Mouse (Mus musculus) MEL (cell line): Measurements from ENCODE around the gene Plekhg6. TPM values are rescaled to one million over a fixed set of nuclear protein-coding genes. Genes with fewer than 3 reads are reported as not detected.

ENCODE experiments used
- DNase-seq: peaks from one replicate; pipeline ENCODE4 v3.0.0; 2011; ENCODE audit warnings: low read depth, low spot score
- H3K27ac ChIP-seq: 2 replicates; pipeline ENCODE4 v1.5.1; 2012; ENCODE audit warnings: low read depth, mild to moderate bottlenecking, control low read depth, low read length, moderate library complexity; ENCODE audit not compliant: control insufficient read depth
- H3K27me3 ChIP-seq, 2 experiments: fragments of 150-350 bp in 1 of 2; sonication (generic) in 1 of 2; 2 replicates each; pipeline ENCODE4 v1.6.1; 2012; ENCODE audit warnings: low read length in 2 of 2, mild to moderate bottlenecking in 2 of 2, improper control_type of control experiment in 1 of 2, moderate library complexity in 1 of 2; ENCODE audit not compliant: insufficient read depth in 2 of 2, control insufficient read depth in 1 of 2
- H3K36me3 ChIP-seq, 2 experiments: 2 replicates each; pipeline ENCODE4 v1.6.1; 2012 to 2014; ENCODE audit warnings: low read length in 2 of 2, improper control_type of control experiment in 1 of 2, inconsistent platforms in 1 of 2, mild to moderate bottlenecking in 1 of 2; ENCODE audit not compliant: insufficient read depth in 2 of 2, control insufficient read depth in 1 of 2
- H3K4me1 ChIP-seq, 2 experiments: fragments of 150-350 bp in 1 of 2; sonication (generic) in 1 of 2; 2 replicates each; pipeline ENCODE4 v1.6.1; 2012; ENCODE audit warnings: low read length in 2 of 2, improper control_type of control experiment in 1 of 2, mild to moderate bottlenecking in 1 of 2; ENCODE audit not compliant: insufficient read depth in 2 of 2, control insufficient read depth in 1 of 2
- H3K4me3 ChIP-seq, 2 experiments: fragments of 150-350 bp in 1 of 2; sonication (generic) in 1 of 2; 2 replicates each; pipeline ENCODE4 v1.5.1; 2012; ENCODE audit warnings: low read depth in 2 of 2, low read length in 2 of 2, mild to moderate bottlenecking in 2 of 2, moderate library complexity in 2 of 2, control low read depth in 1 of 2, improper control_type of control experiment in 1 of 2; ENCODE audit not compliant: control insufficient read depth in 1 of 2, insufficient read depth in 1 of 2
- H3K79me2 ChIP-seq: 2 replicates; pipeline ENCODE4 v1.6.1; 2012; ENCODE audit warnings: mild to moderate bottlenecking, low read length, moderate library complexity; ENCODE audit not compliant: control insufficient read depth, poor library complexity, insufficient read depth
- H3K9ac ChIP-seq: 2 replicates; pipeline ENCODE4 v1.6.1; 2012; ENCODE audit warnings: low read depth, mild to moderate bottlenecking, control low read depth, low read length, moderate library complexity; ENCODE audit not compliant: control insufficient read depth, poor library complexity, severe bottlenecking
- H3K9me3 ChIP-seq: fragments of 150-350 bp; sonication (generic); replicated peaks from 2 replicates; pipeline ENCODE4 v1.6.1; 2012; ENCODE audit warnings: mild to moderate bottlenecking, low read length, improper control_type of control experiment, moderate library complexity; ENCODE audit not compliant: insufficient read depth
- BHLHE40 ChIP-seq: IDR thresholded peaks from 2 replicates; pipeline ENCODE4 v1.6.1; 2012; ENCODE audit warnings: low read depth, mild to moderate bottlenecking, inconsistent platforms, low read length, improper control_type of control experiment, borderline replicate concordance
- CHD1 ChIP-seq: IDR thresholded peaks from 2 replicates; pipeline ENCODE4 v1.6.1; 2012; ENCODE audit warnings: low read depth, mild to moderate bottlenecking, inconsistent platforms, low read length, improper control_type of control experiment
- CTCF ChIP-seq, 3 experiments: IDR thresholded peaks in 2 of 3; conservative IDR thresholded peaks in 1 of 3; 2 replicates each; pipeline ENCODE4 v1.5.1; 2011 to 2012; ENCODE audit warnings: low read length in 3 of 3, low read depth in 2 of 3, mild to moderate bottlenecking in 2 of 3, improper control_type of control experiment in 1 of 3, inconsistent platforms in 1 of 3, mixed read lengths in 1 of 3, moderate library complexity in 1 of 3; ENCODE audit not compliant: control insufficient read depth in 1 of 3, insufficient read depth in 1 of 3, poor library complexity in 1 of 3, severe bottlenecking in 1 of 3
- E2F4 ChIP-seq: IDR thresholded peaks from 2 replicates; pipeline ENCODE4 v1.6.1; 2011; ENCODE audit warnings: low read depth, low read length, improper control_type of control experiment, borderline replicate concordance
- ELF1 ChIP-seq: IDR thresholded peaks from 2 replicates; pipeline ENCODE4 v1.6.1; 2014; ENCODE audit warnings: low read depth, mild to moderate bottlenecking, inconsistent platforms, low read length, improper control_type of control experiment, moderate library complexity
- GABPA ChIP-seq: IDR thresholded peaks from 2 replicates; pipeline ENCODE4 v1.6.1; 2012; ENCODE audit warnings: low read depth, mild to moderate bottlenecking, inconsistent platforms, low read length, improper control_type of control experiment, moderate library complexity
- MYC ChIP-seq: IDR thresholded peaks from 2 replicates; pipeline ENCODE4 v1.6.1; 2011; ENCODE audit warnings: low read depth, mild to moderate bottlenecking, low read length, improper control_type of control experiment, moderate library complexity
- NELFE ChIP-seq: IDR thresholded peaks from 2 replicates; pipeline ENCODE4 v1.6.1; 2011; ENCODE audit warnings: low read depth, low read length, improper control_type of control experiment
- NRF1 ChIP-seq: IDR thresholded peaks from 2 replicates; pipeline ENCODE4 v1.6.1; 2014; ENCODE audit warnings: low read depth, mild to moderate bottlenecking, inconsistent platforms, low read length, improper control_type of control experiment, moderate library complexity; ENCODE audit not compliant: poor library complexity, insufficient read depth, severe bottlenecking
- POLR2AphosphoS5 ChIP-seq: IDR thresholded peaks from 2 replicates; pipeline ENCODE4 v1.6.1; 2012; ENCODE audit warnings: low read depth, borderline replicate concordance, mild to moderate bottlenecking, inconsistent platforms, low read length, moderate library complexity, mixed read lengths
- SMC3 ChIP-seq: IDR thresholded peaks from 2 replicates; pipeline ENCODE4 v1.6.1; 2011; ENCODE audit warnings: low read depth, low read length, improper control_type of control experiment
- TCF12 ChIP-seq: IDR thresholded peaks from 2 replicates; pipeline ENCODE4 v1.6.1; 2014; ENCODE audit warnings: low read depth, mild to moderate bottlenecking, inconsistent platforms, low read length, improper control_type of control experiment, moderate library complexity
- ZC3H11A ChIP-seq: IDR thresholded peaks from 2 replicates; pipeline ENCODE4 v1.6.1; 2012; ENCODE audit warnings: low read depth, mild to moderate bottlenecking, inconsistent platforms, low read length, improper control_type of control experiment
- ZMIZ1 ChIP-seq: IDR thresholded peaks from 2 replicates; pipeline ENCODE4 v1.6.1; 2012; ENCODE audit warnings: low read depth, mild to moderate bottlenecking, inconsistent platforms, low read length, improper control_type of control experiment, moderate library complexity
- polyA plus RNA-seq, 2 experiments: library from polyadenylated mRNA; stranded (reverse) in 1 of 2; unstranded in 1 of 2; fragments of >175 nt in 1 of 2; fragments of >200 nt in 1 of 2; gene quantifications; 2 replicates each; pipeline versions ENCODE4 v1.2.1 to v1.2.4; 2012; ENCODE audit warnings: low replicate concordance in 2 of 2, low read depth in 1 of 2; ENCODE audit not compliant: insufficient read length in 2 of 2, insufficient read depth in 1 of 2, missing spikeins in 1 of 2
- total RNA-seq: library from RNA; depleted of rRNA; stranded (reverse); fragments of 300-350 nt; gene quantifications from 2 replicates; pipeline ENCODE4 v1.2.3, GENCODE M21; 2012

Plekhg6 gene
- total and polyA plus RNA-seq, 3 experiments = 0.13 TPM; not detected in 2

DNA sequence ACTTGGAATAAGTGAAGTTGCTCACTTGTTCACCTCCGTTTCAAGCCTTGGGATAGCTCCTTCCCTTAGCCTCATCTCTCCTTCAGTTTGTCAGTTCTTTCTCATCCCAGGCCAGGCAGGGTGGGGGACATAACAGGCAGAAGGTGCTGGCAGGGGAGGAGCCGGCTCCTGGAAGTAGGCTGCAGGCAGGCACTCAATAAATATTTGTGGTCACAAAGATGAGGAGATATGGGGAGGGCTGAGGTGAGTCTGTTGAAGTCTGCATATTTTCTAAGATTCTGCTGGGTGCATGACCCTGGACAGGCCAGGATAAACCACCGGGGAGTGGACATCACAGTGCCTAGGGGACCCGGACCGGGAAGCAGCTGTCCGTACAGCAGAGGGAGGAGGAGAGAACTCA, 57.0 kb downstream of the Plekhg6 start:
- H3K27ac ChIP-seq = no peak overlapping the region
- no peaks in the 10 kb centered on the region for H3K36me3 ChIP-seq
- no peaks in the 10 kb centered on the region for H3K4me1 ChIP-seq
- H3K9ac ChIP-seq = no peak overlapping the region
- no peaks in the 10 kb centered on the region for H3K79me2 ChIP-seq
- H3K27me3 ChIP-seq = peaks cover 3 to 13% of the 10 kb centered on the region in 2 experiments; a peak in 3 of 4 replicates
- no peak overlapping the region for H3K4me3 ChIP-seq
- TF ChIP-seq CHD1 (no peak), TCF12 (no peak), POLR2AphosphoS5 (no peak), NELFE (no peak), SMC3 (no peak), ELF1 (no peak)
- TF ChIP-seq, all 39 proteins: peak for 0
- no peaks in the 10 kb centered on the region for H3K9me3 ChIP-seq
- DNase-seq = no peak

DNA sequence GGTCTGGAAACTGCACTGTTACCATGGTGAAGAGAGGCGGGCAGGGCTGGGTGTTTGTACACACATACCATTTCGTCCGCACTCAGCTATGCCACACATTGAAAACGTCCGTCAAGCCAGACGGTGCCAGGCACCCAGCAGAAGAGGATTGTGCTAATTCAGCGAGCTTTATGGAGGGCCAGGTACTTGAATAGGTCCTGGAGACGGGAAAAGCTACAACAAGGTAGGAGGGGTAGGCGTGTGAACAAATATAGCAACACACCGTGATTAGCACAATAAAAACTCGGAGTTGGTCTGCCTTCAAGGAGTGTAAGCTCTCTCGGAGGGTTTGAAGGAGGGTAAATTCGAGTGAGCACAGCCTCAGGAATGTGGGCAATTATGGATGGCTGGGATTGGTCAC, 57.8 kb downstream of the Plekhg6 start:
- Histone ChIP-seq H3K9me3 (no peaks in the 10 kb centered on the region), H3K27me3 (peaks cover 3 to 13% of the 10 kb centered on the region in 2 experiments; a peak in 3 of 4 replicates), H3K79me2 (no peaks in the 10 kb centered on the region), H3K4me1 (no peaks in the 10 kb centered on the region), H3K9ac (no peak overlapping the region), H3K27ac (no peak overlapping the region), H3K4me3 (no peak overlapping the region), H3K36me3 (no peaks in the 10 kb centered on the region)
- TF ChIP-seq NRF1 (no peak), ZC3H11A (no peak), E2F4 (no peak), NELFE (no peak), BHLHE40 (no peak), CTCF (IDR thresholded peaks at IDR 0.05 in 2 of 3, conservative IDR thresholded peaks at IDR 0.05 in 1 of 3; ENCODE audit: control insufficient read depth in 1 of 3, insufficient read depth in 1 of 3, low read depth in 2 of 3, low read length in 3 of 3, poor library complexity in 1 of 3, severe bottlenecking in 1 of 3) (no peak), GABPA (no peak), MYC (no peak), ZMIZ1 (no peak)
- no peak for DNase-seq
